Mouse (Mus musculus): ENCODE measurements around the gene Dnaaf5. TPM values are rescaled to one million over a fixed set of nuclear protein-coding genes. Genes with fewer than 3 reads are reported as not detected.

The Dnaaf5 gene
- polyA plus RNA-seq, 1 experiment: 14.9 TPM

DNA sequence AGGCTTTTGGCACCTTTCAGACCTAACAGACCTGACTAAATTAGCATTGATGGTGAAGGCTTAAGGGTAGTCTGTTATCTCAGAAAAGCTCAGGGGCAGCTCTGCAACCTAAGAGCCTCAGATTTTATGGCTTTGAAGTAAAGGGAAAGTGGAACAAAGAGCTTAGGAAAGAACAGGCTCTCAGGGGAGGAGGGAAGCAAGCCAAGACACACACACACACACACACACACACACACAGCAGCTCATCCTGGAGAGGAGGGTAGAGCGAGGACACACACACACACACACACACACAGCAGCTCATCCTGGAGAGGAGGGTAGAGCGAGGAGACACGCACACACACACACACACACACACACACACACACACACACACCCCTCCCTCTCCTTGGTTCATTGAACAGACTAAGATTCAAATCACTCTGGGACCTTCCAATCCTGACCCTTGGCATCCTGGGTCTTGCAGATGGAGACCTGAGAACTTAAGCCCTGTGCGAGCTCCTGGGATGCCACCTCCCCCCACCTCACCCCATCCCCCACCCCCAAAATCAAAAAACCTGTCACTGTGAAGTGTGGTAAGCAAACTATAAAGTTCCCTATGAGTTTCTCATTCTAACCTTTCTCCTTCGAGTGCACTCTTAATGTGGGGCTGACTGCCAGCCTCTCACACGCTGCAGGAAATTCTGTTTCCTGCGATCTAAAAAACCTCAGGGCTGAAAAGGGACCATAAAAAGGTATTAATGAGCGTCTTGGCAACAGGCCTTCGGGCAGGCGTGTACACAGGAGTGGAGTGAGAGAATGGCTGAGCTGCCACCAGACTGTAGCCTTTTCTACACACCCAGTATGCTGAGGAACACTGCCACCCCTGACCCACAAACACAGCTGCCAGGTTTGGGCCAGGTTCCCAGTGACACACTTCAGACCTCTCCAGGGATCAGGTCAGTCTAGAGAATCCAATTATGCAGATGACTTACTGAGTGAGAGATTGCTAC is 24.8 kb downstream of the Dnaaf5 start:
- TF ChIP-seq CTCF (IDR thresholded peaks at IDR 0.05; ENCODE audit: borderline replicate concordance, extremely low read depth, insufficient read depth, insufficient read length): no peak
- no peak for TF ChIP-seq POLR2A (IDR thresholded peaks at IDR 0.05; ENCODE audit: borderline replicate concordance, extremely low read depth, insufficient read depth, insufficient read length, poor library complexity, severe bottlenecking)
- peak; percentile 84 for DNase-seq (ENCODE audit: low read depth)

DNA sequence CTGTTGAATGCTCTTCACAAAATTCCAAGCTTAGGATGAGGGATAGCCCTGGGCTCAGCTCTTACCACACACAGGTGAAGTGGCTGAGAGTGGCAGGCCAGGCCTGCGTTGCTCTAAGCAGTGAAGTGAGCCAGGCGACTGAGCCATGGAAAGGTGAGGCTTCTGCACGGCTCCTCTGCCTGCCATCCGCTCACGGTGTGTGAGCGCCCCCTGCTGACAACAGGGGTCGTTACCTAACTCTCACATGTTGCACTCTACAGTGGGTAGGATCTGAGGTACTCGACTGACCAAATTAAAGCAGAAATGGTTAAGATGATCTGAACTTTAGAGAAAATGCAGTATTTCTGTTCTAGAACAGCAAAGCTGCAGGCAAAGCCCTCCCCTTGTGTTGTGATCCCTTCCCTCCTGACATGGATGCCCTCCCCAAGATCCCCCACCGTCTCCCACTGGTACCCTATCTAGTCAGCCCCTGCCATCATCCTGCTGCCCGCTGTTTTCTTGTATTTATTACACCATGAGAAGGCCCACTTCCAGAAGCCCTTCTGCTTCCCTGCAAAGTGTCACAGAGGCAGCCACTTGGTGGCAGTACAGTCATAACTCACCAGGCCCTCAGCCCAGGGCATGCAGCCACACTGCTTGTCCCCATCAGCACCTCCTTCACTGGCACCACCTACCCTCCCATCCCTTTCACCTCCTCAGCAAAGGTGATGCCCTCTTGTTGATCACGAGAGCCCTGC is 29.0 kb downstream of the Dnaaf5 start:
- DNase-seq (ENCODE audit: low read depth): peak; percentile 83
- peak; percentile 98 for TF ChIP-seq CTCF (IDR thresholded peaks at IDR 0.05; ENCODE audit: borderline replicate concordance, extremely low read depth, insufficient read depth, insufficient read length)
- no peak for TF ChIP-seq POLR2A (IDR thresholded peaks at IDR 0.05; ENCODE audit: borderline replicate concordance, extremely low read depth, insufficient read depth, insufficient read length, poor library complexity, severe bottlenecking)

DNA sequence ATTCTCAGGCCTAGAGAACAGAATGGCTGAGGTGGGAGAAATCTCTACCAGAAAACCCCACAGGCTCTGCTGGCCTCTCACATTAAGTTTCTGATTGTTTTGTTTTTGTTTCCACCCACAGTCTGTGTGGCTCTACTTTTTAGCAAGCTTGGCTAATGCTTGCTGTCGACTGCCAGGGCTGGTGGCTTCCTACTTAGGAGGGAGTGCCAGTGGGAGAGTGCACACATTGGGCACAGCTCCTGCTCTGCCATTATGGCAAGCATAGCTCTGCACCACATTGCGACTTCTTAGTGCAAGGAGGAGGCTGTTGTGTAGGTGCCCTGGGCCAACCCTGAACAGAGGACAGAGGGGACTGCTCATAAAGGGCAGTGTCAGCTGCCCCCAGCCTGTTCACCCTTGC is 33.1 kb downstream of the Dnaaf5 start:
- TF ChIP-seq POLR2A (IDR thresholded peaks at IDR 0.05; ENCODE audit: borderline replicate concordance, extremely low read depth, insufficient read depth, insufficient read length, poor library complexity, severe bottlenecking) (no peak), CTCF (IDR thresholded peaks at IDR 0.05; ENCODE audit: borderline replicate concordance, extremely low read depth, insufficient read depth, insufficient read length) (no peak)
- no peak for DNase-seq (ENCODE audit: low read depth)

DNA sequence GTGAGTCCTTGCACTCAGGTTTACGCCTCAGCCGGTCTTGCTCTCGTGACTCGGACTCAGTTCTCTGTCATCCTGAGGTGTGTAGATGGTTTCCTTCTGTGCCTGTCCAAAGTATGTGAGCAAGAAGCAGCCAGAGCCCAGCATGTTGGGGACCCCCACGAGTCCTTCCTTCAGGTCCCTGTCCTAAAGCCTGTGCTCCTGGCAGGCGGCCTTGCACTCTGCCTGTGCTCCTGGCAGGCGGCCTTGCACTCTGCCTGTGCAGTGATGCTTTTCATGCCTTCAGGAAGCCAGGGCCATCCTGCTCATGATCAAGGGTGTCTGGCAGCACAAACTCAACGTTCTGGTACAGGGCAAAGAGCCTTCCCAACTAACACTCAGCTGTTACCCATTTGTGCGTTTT is 33.6 kb downstream of the Dnaaf5 start:
- TF ChIP-seq CTCF (IDR thresholded peaks at IDR 0.05; ENCODE audit: borderline replicate concordance, extremely low read depth, insufficient read depth, insufficient read length) (no peak), POLR2A (IDR thresholded peaks at IDR 0.05; ENCODE audit: borderline replicate concordance, extremely low read depth, insufficient read depth, insufficient read length, poor library complexity, severe bottlenecking) (no peak)
- DNase-seq (ENCODE audit: low read depth): no peak

DNA sequence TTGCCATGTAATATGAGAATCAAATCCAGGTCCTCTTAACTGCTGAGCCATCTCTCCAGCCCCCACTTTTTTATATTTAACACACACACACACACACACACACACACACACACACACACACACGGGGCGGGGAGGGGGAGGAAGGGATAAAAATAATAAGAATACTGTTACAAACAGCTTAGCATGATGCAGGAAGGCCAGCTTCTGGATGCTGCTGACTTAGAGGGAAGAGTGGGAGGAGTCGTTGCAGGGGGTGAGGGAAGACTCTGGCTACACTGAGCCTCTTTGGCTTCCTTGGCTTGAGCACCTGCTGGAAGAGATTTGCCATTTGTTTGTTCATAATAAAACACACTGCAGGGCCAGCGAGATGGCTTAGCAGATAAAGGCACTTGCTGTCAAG is 34.9 kb downstream of the Dnaaf5 start:
- DNase-seq (ENCODE audit: low read depth): no peak
- TF ChIP-seq POLR2A (IDR thresholded peaks at IDR 0.05; ENCODE audit: borderline replicate concordance, extremely low read depth, insufficient read depth, insufficient read length, poor library complexity, severe bottlenecking) (no peak), CTCF (IDR thresholded peaks at IDR 0.05; ENCODE audit: borderline replicate concordance, extremely low read depth, insufficient read depth, insufficient read length) (no peak)

DNA sequence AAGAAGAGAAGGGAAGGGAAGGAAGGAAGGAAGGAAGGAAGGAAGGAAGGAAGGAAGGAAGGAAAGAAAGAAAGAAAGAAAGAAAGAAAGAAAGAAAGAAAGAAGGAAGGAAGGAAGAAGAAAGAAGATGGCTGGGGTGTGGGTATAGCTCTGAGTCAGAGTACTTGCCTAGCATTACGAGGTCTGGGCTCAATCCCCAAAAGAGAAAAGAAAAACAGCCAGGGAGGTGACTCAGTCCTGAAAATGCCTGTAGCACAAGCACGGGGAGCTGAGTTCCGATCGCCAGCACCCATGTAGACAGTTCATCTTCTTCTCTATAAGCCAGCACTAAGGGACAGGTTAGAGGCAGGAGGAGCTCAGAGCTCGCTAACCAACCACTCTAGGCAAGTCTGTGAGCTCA is 39.7 kb downstream of the Dnaaf5 start:
- TF ChIP-seq POLR2A (IDR thresholded peaks at IDR 0.05; ENCODE audit: borderline replicate concordance, extremely low read depth, insufficient read depth, insufficient read length, poor library complexity, severe bottlenecking): no peak
- TF ChIP-seq CTCF (IDR thresholded peaks at IDR 0.05; ENCODE audit: borderline replicate concordance, extremely low read depth, insufficient read depth, insufficient read length): no peak
- DNase-seq (ENCODE audit: low read depth): no peak

DNA sequence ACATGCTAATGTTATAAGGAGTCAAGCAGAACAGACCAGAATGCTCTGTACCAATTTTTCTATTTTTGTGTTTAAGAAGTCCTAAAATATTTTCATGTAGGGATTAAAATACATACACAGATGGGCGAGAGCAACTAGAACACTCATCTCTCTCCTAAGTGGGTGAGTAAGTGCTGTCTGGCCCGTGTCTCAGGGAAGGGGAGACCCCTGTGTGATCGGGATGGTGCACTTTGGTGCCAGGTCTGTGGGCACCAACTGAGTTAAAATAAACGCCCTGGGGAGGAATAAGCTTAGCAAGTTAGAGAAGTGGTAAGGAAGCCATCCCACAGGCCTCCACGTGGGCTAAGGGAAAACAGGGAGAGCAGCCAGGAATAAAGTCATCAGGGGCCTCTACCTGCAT is 40.9 kb downstream of the Dnaaf5 start:
- TF ChIP-seq CTCF (IDR thresholded peaks at IDR 0.05; ENCODE audit: borderline replicate concordance, extremely low read depth, insufficient read depth, insufficient read length) (no peak), POLR2A (IDR thresholded peaks at IDR 0.05; ENCODE audit: borderline replicate concordance, extremely low read depth, insufficient read depth, insufficient read length, poor library complexity, severe bottlenecking) (no peak)
- no peak for DNase-seq (ENCODE audit: low read depth)

DNA sequence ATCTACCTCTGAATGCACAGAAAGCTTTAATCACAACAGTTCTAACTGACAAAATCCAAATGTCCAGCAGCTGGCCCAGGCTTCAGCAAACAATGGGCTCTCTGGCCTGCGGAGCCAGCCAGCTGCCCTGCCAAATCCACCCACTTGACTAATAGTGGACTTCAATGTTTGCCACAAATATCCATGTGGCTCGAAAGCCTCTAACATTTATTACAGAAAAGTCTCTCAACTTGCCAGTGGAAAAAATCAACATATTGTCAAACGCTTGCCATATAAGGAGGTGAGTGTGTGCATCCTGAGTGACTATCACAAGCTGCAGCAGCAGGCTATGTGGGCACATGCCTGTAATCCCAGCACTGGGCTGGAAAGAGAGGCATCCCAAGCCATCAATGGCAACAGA is 48.8 kb downstream of the Dnaaf5 start:
- no peak for DNase-seq (ENCODE audit: low read depth)
- TF ChIP-seq POLR2A (IDR thresholded peaks at IDR 0.05; ENCODE audit: borderline replicate concordance, extremely low read depth, insufficient read depth, insufficient read length, poor library complexity, severe bottlenecking) (no peak), CTCF (IDR thresholded peaks at IDR 0.05; ENCODE audit: borderline replicate concordance, extremely low read depth, insufficient read depth, insufficient read length) (no peak)

DNA sequence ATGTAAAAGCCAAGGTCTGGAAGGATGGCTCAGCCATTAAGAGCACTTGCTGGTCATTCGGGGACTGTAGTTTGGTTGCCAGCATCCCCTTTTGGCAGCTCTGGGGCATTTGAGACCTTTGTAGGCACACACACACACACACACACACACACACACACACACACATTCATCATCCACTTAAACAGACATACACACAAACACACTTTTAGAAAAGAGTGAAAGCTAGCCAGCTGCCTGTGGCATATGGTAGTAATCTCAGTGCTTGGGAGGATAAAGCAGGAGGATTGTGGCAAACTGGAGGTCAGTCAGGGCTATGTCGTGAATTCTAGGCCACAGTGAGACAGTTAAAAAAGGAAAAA is 49.6 kb downstream of the Dnaaf5 start:
- no peak for TF ChIP-seq POLR2A (IDR thresholded peaks at IDR 0.05; ENCODE audit: borderline replicate concordance, extremely low read depth, insufficient read depth, insufficient read length, poor library complexity, severe bottlenecking)
- no peak for TF ChIP-seq CTCF (IDR thresholded peaks at IDR 0.05; ENCODE audit: borderline replicate concordance, extremely low read depth, insufficient read depth, insufficient read length)
- DNase-seq (ENCODE audit: low read depth): peak; percentile 53

DNA sequence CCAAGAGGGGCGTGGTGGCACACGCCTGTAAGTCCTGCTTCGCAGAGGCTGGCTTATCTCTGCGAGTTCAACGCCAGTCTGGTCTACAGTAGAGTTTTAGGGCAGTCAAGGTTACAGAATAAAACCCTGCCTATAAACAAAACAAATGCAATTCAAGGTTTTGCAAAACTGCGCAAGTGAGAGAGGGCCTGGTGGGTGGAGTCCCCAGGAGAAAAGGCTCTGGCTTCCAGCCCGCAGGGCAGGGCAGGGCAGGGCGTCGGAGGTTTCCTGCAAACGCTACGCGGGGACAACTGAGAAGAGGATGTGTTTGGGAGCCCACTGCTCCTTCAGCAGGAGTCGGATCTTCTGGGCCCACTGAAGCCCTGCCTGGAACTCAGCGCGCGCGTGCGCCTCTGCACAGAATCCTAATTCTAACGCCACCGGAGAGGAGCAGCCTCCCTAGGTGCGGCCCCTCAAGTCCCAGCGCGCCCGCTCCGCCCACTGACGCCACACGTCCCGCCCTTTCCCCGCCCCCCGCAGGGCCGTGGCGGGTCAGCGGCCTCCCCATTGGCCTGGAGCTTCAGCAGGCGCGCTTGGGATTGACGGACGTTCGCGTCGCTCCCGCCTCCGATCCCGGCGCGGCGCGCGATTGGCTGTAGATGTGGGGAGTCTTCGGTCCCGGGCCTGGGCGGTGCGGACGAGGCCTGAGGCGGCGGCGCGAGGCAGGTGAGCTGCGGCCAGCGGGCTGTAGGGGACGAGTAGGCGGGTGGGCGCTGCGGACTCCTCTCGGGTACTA is 50.2 kb downstream of the Dnaaf5 start, which contains the start of gene Sun1:
Gene Sun1 (plus strand): TSS at position 643 of the 775 bp plus-strand sequence.
- TF ChIP-seq CTCF (IDR thresholded peaks at IDR 0.05; ENCODE audit: borderline replicate concordance, extremely low read depth, insufficient read depth, insufficient read length) (no peak), POLR2A (IDR thresholded peaks at IDR 0.05; ENCODE audit: borderline replicate concordance, extremely low read depth, insufficient read depth, insufficient read length, poor library complexity, severe bottlenecking) (peak; percentile 86)
- DNase-seq (ENCODE audit: low read depth): peak; percentile 99
